Mouse (Mus musculus): ENCODE results near the gene Klrb1c.

DNA sequence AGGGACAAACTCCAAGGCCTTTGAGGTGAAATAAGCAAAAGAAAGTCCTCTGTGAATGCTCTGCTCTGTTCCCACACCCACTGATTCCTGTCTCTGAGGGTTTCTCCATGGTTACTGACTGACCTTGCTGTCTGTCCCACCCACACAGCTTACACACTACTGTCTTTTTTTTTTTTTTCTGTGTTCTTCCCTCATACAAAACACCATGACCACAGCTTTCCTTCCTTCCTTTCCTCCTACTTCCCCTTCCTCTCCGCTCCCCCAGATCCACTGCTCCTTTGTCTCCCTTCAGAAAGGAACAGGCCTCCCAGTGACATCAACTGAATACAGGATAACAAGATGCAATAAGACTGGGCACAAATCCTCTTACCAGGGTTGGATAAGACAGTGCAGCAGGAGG lies 498 bp downstream of the Klrb1c start:
- TF ChIP-seq EP300 (IDR thresholded peaks at IDR 0.05; ENCODE audit: low read depth): no peak
- no peak for TF ChIP-seq CTCF (IDR thresholded peaks at IDR 0.05; ENCODE audit: low read depth)
